12 mouse cellular contexts compared by ENCODE assay signal in the genomic region with DNA sequence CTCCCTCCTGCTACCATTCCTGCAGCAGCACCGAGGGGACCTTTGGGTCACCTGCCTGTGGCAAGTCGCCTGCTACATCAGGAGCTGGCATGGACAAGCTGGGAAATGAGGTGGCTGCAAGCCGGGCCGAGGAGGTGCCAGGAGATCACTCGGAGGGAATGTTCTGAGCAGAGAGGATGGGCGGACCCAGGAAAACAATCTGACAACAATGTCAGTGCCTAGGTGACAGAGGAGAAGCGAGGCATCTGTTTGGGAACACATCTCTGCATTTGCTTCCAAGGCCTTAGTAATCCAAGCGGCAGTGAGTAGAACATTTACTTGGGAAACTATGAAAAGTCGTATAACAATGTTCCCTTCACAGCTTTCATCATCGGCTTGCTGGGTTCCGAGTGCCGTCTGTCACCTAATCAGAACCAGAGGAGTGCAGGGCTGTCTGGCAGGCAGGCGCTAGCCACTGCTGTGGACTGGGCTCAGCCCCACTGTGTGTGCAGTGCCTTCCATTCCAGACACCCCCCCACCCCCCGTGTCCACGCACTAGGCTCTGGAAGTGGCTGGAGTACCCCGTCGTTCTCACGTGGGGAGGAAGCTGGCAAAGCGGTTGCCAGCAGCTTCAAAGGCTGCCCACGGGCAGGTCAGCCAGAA. TPM values are rescaled to one million over a fixed set of nuclear protein-coding genes. Genes with fewer than 3 reads are reported as not detected.
DNase-seq lines count a peak whose midpoint lies in the region; ATAC-seq lines count a peak whose summit lies in the region.
"Had no signal": no experiment of that assay in that cellular context is flagged by ENCODE, and none has a peak within 500 bp of the region (broad histone marks: within the 10 kb centered on the region; RNA-seq: fewer than 3 reads in every experiment).

No protein-coding gene starts in this region.

- no peaks in the 10 kb centered on the region for H3K9me3 ChIP-seq in embryonic facial prominence, embryonic 13.5 days
- peaks cover 4% of the 10 kb centered on the region; the same call in 1 of the 2 replicates for H3K9me3 ChIP-seq in lung, embryonic 16.5 days (ENCODE audit: control insufficient read depth, low read length)
- no peaks in the 10 kb centered on the region for H3K9me3 ChIP-seq in hindbrain, embryonic 11.5 days (ENCODE audit: control insufficient read depth, low read length)
- H3K9me3 ChIP-seq: intestine, embryonic 15.5 days had no signal

- ATAC-seq in embryonic facial prominence, embryonic 13.5 days (ENCODE audit: insufficient number of reproducible peaks, insufficient read depth, low FRiP score, low TSS enrichment, low read depth) = no peak
- peak; percentile 76 for ATAC-seq in lung, embryonic 16.5 days (ENCODE audit: low read depth)
- no peak for ATAC-seq in hindbrain, embryonic 11.5 days (ENCODE audit: low FRiP score)
- ATAC-seq: intestine, embryonic 15.5 days had no signal

- H3K4me3 ChIP-seq in embryonic facial prominence, embryonic 13.5 days = no peak overlapping the region
- no peak overlapping the region for H3K4me3 ChIP-seq in lung, embryonic 16.5 days (ENCODE audit: low read length)
- no peak overlapping the region for H3K4me3 ChIP-seq in hindbrain, embryonic 11.5 days (ENCODE audit: low read depth, low read length)
- H3K4me3 ChIP-seq: intestine, embryonic 15.5 days; left cerebral cortex, adult 2 months had no signal

- intact Hi-C loops in heart, postnatal 25 days (cut with DNase I) = no loop called here

- peak overlapping the region; percentile 16; the same call in 1 of the 2 replicates for H3K27ac ChIP-seq in embryonic facial prominence, embryonic 13.5 days
- H3K27ac ChIP-seq in lung, embryonic 16.5 days (ENCODE audit: low read length) = peak overlapping the region; percentile 28; the same call in 1 of the 2 replicates
- H3K27ac ChIP-seq in hindbrain, embryonic 11.5 days (ENCODE audit: low read depth, low read length) = no peak overlapping the region
- H3K27ac ChIP-seq: intestine, embryonic 15.5 days; left cerebral cortex, adult 2 months had no signal

- DNase-seq in gastrocnemius, adult 8-10 months (ENCODE audit: low spot score in 2 of 2) = peak; percentile 56 to 66
- peak; percentile 69 for DNase-seq in heart, postnatal 25 days (ENCODE audit: low spot score)
- DNase-seq in ovary, postnatal 10 days (ENCODE audit: low spot score) = no peak
- DNase-seq in hindbrain, embryonic 11.5 days (ENCODE audit: low spot score) = no peak
- no peak for DNase-seq in frontal cortex, postnatal 36 days (ENCODE audit: low spot score in 2 of 2)
- DNase-seq: adrenal gland, postnatal 14 days; kidney, postnatal 25 days; midbrain, embryonic 14.5 days had no signal

- H3K9ac ChIP-seq in embryonic facial prominence, embryonic 13.5 days = 0 out of 2 replicates have a peak overlapping the region, but pooled peaks have one; percentile 16
- no peak overlapping the region for H3K9ac ChIP-seq in lung, embryonic 16.5 days (ENCODE audit: low read length)
- H3K9ac ChIP-seq in hindbrain, embryonic 11.5 days (ENCODE audit: low read depth, low read length) = no peak overlapping the region
- H3K9ac ChIP-seq: intestine, embryonic 15.5 days had no signal

- H3K27me3 ChIP-seq in embryonic facial prominence, embryonic 13.5 days = no peaks in the 10 kb centered on the region
- no peaks in the 10 kb centered on the region for H3K27me3 ChIP-seq in lung, embryonic 16.5 days (ENCODE audit: control insufficient read depth, insufficient read depth, low read depth, low read length)
- H3K27me3 ChIP-seq in hindbrain, embryonic 11.5 days (ENCODE audit: control insufficient read depth, insufficient read depth, low read length) = no peaks in the 10 kb centered on the region
- H3K27me3 ChIP-seq: intestine, embryonic 15.5 days had no signal

- H3K36me3 ChIP-seq in embryonic facial prominence, embryonic 13.5 days = no peaks in the 10 kb centered on the region
- H3K36me3 ChIP-seq in lung, embryonic 16.5 days (ENCODE audit: control insufficient read depth, insufficient read depth, low read length) = no peaks in the 10 kb centered on the region
- no peaks in the 10 kb centered on the region for H3K36me3 ChIP-seq in hindbrain, embryonic 11.5 days (ENCODE audit: control insufficient read depth, insufficient read depth, low read length)
- H3K36me3 ChIP-seq: intestine, embryonic 15.5 days had no signal

- no peak overlapping the region for H3K4me2 ChIP-seq in embryonic facial prominence, embryonic 13.5 days
- no peak overlapping the region for H3K4me2 ChIP-seq in lung, embryonic 16.5 days (ENCODE audit: low read depth, low read length)
- no peak overlapping the region for H3K4me2 ChIP-seq in hindbrain, embryonic 11.5 days (replicated peaks; ENCODE audit: low read depth, low read length)
- H3K4me2 ChIP-seq: intestine, embryonic 15.5 days had no signal

- H3K4me1 ChIP-seq in embryonic facial prominence, embryonic 13.5 days = peaks cover 16% of the 10 kb centered on the region
- peaks cover 3% of the 10 kb centered on the region; the same call in 1 of the 2 replicates for H3K4me1 ChIP-seq in lung, embryonic 16.5 days (replicated peaks; ENCODE audit: control insufficient read depth, insufficient read depth, low read length)
- H3K4me1 ChIP-seq in hindbrain, embryonic 11.5 days (replicated peaks; ENCODE audit: control insufficient read depth, insufficient read depth, low read length) = no peaks in the 10 kb centered on the region

- 57% methylated on average over 20 of the region's 20 CpGs for WGBS in embryonic facial prominence, embryonic 13.5 days
- WGBS in lung, embryonic 16.5 days = 46% methylated on average over 20 of the region's 20 CpGs
- WGBS in hindbrain, embryonic 11.5 days = 82% methylated on average over 20 of the region's 20 CpGs

RNA-seq across cellular contexts. Expression of a gene that starts 56.6 kb away (rescaled TPM):
- 12.3 and 13.2 TPM in 2 replicates for polyA plus RNA-seq in embryonic facial prominence, embryonic 13.5 days (2015; fragmentation: Nextera tagmentation; extraction: Ambion mirVana)
- 10 to 100 TPM in 3 of 4 experiments, 1 to 10 TPM in 1; 7.7 to 14.5 (median 13.0) TPM for total RNA-seq in gastrocnemius, adult 8-10 months (2022)
- 10 to 100 TPM; 22.5 to 30.5 TPM for total RNA-seq in heart, postnatal 25 days (2021)
- polyA plus RNA-seq in lung, embryonic 16.5 days (2015; fragmentation: Nextera tagmentation; extraction: Ambion mirVana) = 5.8 TPM in 2 replicates
- polyA plus RNA-seq in hindbrain, embryonic 11.5 days (2014; fragmentation: Nextera tagmentation; extraction: Ambion mirVana) = 22.0 and 23.6 TPM in 2 replicates

Comparison
In these comparisons a context has a peak if more than half of its experiments do, and no peak if none do; other contexts are left out.
1. DNase-seq: peak in gastrocnemius, adult 8-10 months (2 of 2) and heart, postnatal 25 days (single experiment); none in ovary, postnatal 10 days (single experiment), hindbrain, embryonic 11.5 days (single experiment) and frontal cortex, postnatal 36 days (0 of 2).